Mouse (Mus musculus) MEL (cell line): Measurements from ENCODE around the gene Olfr204.
"Not testable (repeated sequence)": the region's sequence is repeated elsewhere in the genome, so short reads cannot be mapped to it uniquely, and the experiment has no call there.

ENCODE experiments used
- CHD1 ChIP-seq: IDR thresholded peaks from 2 replicates; pipeline ENCODE4 v1.6.1; 2012; ENCODE audit warnings: low read depth, mild to moderate bottlenecking, inconsistent platforms, low read length, improper control_type of control experiment
- CTCF ChIP-seq, 3 experiments: IDR thresholded peaks in 2 of 3; conservative IDR thresholded peaks in 1 of 3; 2 replicates each; pipeline ENCODE4 v1.5.1; 2011 to 2012; ENCODE audit warnings: low read length in 3 of 3, low read depth in 2 of 3, mild to moderate bottlenecking in 2 of 3, improper control_type of control experiment in 1 of 3, inconsistent platforms in 1 of 3, mixed read lengths in 1 of 3, moderate library complexity in 1 of 3; ENCODE audit not compliant: control insufficient read depth in 1 of 3, insufficient read depth in 1 of 3, poor library complexity in 1 of 3, severe bottlenecking in 1 of 3
- E2F4 ChIP-seq: IDR thresholded peaks from 2 replicates; pipeline ENCODE4 v1.6.1; 2011; ENCODE audit warnings: low read depth, low read length, improper control_type of control experiment, borderline replicate concordance
- EP300 ChIP-seq, 2 experiments: IDR thresholded peaks; 2 replicates each; pipeline ENCODE4 v1.6.1; 2011; ENCODE audit warnings: improper control_type of control experiment in 2 of 2, low read length in 2 of 2, low read depth in 1 of 2, mild to moderate bottlenecking in 1 of 2
- HCFC1 ChIP-seq: IDR thresholded peaks from 2 replicates; pipeline ENCODE4 v1.6.1; 2012; ENCODE audit warnings: low read depth, mild to moderate bottlenecking, inconsistent platforms, low read length, improper control_type of control experiment, moderate library complexity
- KAT2A ChIP-seq: conservative IDR thresholded peaks from 2 replicates; pipeline ENCODE4 v1.6.1; 2012; ENCODE audit warnings: low read depth, low read length, improper control_type of control experiment, inconsistent platforms
- MXI1 ChIP-seq: IDR thresholded peaks from 2 replicates; pipeline ENCODE4 v1.6.1; 2011; ENCODE audit warnings: mild to moderate bottlenecking, low read depth, low read length, improper control_type of control experiment
- POLR2A ChIP-seq, 2 experiments: IDR thresholded peaks; 2 replicates each; pipeline ENCODE4 v1.6.1; 2011 to 2012; ENCODE audit warnings: low read length in 2 of 2, mild to moderate bottlenecking in 2 of 2, control low read depth in 1 of 2, improper control_type of control experiment in 1 of 2, low read depth in 1 of 2, moderate library complexity in 1 of 2; ENCODE audit not compliant: control insufficient read depth in 1 of 2, insufficient read depth in 1 of 2, poor library complexity in 1 of 2
- POLR2AphosphoS2 ChIP-seq: IDR thresholded peaks from 2 replicates; pipeline ENCODE4 v1.6.1; 2011; ENCODE audit warnings: low read length, improper control_type of control experiment
- TAL1 ChIP-seq: IDR thresholded peaks from 2 replicates; pipeline ENCODE4 v1.6.1; 2012; ENCODE audit warnings: mild to moderate bottlenecking, inconsistent platforms, low read length, moderate library complexity, mixed read lengths
- USF1 ChIP-seq: IDR thresholded peaks from 2 replicates; pipeline ENCODE4 v1.6.1; 2014; ENCODE audit warnings: low read depth, mild to moderate bottlenecking, inconsistent platforms, low read length, improper control_type of control experiment, moderate library complexity
- USF2 ChIP-seq, 2 experiments: IDR thresholded peaks; 2 replicates each; pipeline ENCODE4 v1.6.1; 2011 to 2012; ENCODE audit warnings: improper control_type of control experiment in 2 of 2, low read length in 2 of 2, borderline replicate concordance in 1 of 2, inconsistent platforms in 1 of 2, low read depth in 1 of 2, mild to moderate bottlenecking in 1 of 2; ENCODE audit not compliant: insufficient read depth in 1 of 2
- ZKSCAN1 ChIP-seq: IDR thresholded peaks from 2 replicates; pipeline ENCODE4 v1.6.1; 2012; ENCODE audit warnings: low read depth, mild to moderate bottlenecking, inconsistent platforms, low read length, improper control_type of control experiment, moderate library complexity

DNA sequence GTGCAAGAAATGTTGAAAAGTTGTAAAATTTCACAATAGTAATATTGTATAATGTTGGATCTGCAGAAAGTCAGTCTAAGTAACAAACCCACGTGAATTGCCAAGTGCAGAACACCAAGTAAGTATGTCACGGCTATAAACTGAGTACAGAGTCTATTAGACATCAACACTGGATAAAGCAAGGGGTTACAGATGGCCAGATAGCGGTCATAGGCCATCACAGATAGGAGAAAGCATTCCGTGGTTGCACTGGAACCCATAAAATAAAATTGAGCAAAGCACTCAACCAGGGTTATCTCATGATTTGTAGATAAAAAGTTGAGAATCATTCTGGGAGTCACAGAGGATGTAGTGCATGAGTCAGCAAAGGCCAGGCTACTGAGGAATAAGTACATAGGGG, 49.0 kb downstream of the Olfr204 start:
- TF ChIP-seq CTCF (IDR thresholded peaks at IDR 0.05 in 2 of 3, conservative IDR thresholded peaks at IDR 0.05 in 1 of 3; ENCODE audit: control insufficient read depth in 1 of 3, insufficient read depth in 1 of 3, low read depth in 2 of 3, low read length in 3 of 3, poor library complexity in 1 of 3, severe bottlenecking in 1 of 3); TAL1; MXI1; E2F4; POLR2AphosphoS2; ZKSCAN1; HCFC1; USF2 (IDR thresholded peaks at IDR 0.05; ENCODE audit: borderline replicate concordance in 1 of 2, insufficient read depth in 1 of 2, low read depth in 1 of 2, low read length in 2 of 2); EP300 (IDR thresholded peaks at IDR 0.05; ENCODE audit: low read depth in 1 of 2, low read length in 2 of 2); USF1; KAT2A; POLR2A (IDR thresholded peaks at IDR 0.05; ENCODE audit: control insufficient read depth in 1 of 2, insufficient read depth in 1 of 2, low read depth in 1 of 2, low read length in 2 of 2, poor library complexity in 1 of 2); CHD1: not testable (repeated sequence)
